Mouse (Mus musculus) A20 (cell line): ENCODE measurements around the gene Gm28897.
"Not testable (repeated sequence)": the region's sequence is repeated elsewhere in the genome, so short reads cannot be mapped to it uniquely, and the experiment has no call there.

ENCODE experiments used
- DNase-seq: peaks from one replicate; pipeline ENCODE4 v3.0.0-alpha.2; 2011; ENCODE audit warnings: low read depth, low spot score

The Gm28897 gene

GRCm38 (mm10) chrY:80926695-80927094 is at the start of gene Gm28897:
Gene Gm28897 (plus strand): TSS chrY:80926995.
- DNase-seq, result not testable (repeated sequence)
